Mouse (Mus musculus) thymus, adult 2 months (tissue): ENCODE data around the gene Tceanc. TPM values are rescaled to one million over a fixed set of nuclear protein-coding genes. Genes with fewer than 3 reads are reported as not detected.
A peak's percentile ranks its signal among the peaks of the same experiment; 100 is the strongest.
"Not testable (repeated sequence)": the region's sequence is repeated elsewhere in the genome, so short reads cannot be mapped to it uniquely, and the experiment has no call there.

ENCODE experiments used
- DNase-seq: peaks from one replicate; pipeline ENCODE4 v3.0.0; 2021
- H3K27ac ChIP-seq: fragments of 200-500 bp; 2 replicates; pipeline ENCODE4 v1.5.1; 2012; ENCODE audit warnings: low read length, control low read depth; ENCODE audit not compliant: control insufficient read depth, insufficient read depth
- H3K27me3 ChIP-seq: fragments of 200-500 bp; 2 replicates; pipeline ENCODE4 v1.6.1; 2012; ENCODE audit warnings: mild to moderate bottlenecking, low read length, moderate library complexity, mixed read lengths; ENCODE audit not compliant: control insufficient read depth, insufficient read depth
- H3K36me3 ChIP-seq: fragments of 200-500 bp; 2 replicates; pipeline ENCODE4 v1.6.1; 2012; ENCODE audit warnings: mild to moderate bottlenecking, low read length, moderate library complexity; ENCODE audit not compliant: control insufficient read depth, insufficient read depth
- H3K4me1 ChIP-seq: fragments of 200-500 bp; replicated peaks from 2 replicates; pipeline ENCODE4 v1.6.1; 2012; ENCODE audit warnings: low read length; ENCODE audit not compliant: control insufficient read depth, insufficient read depth
- H3K4me3 ChIP-seq: fragments of 200-500 bp; 2 replicates; pipeline ENCODE4 v1.5.1; 2012; ENCODE audit warnings: mild to moderate bottlenecking, low read length, control low read depth, moderate library complexity; ENCODE audit not compliant: control insufficient read depth, insufficient read depth
- CTCF ChIP-seq: fragments of 200-500 bp; IDR thresholded peaks from 2 replicates; pipeline ENCODE4 v1.5.1; 2012; ENCODE audit warnings: mild to moderate bottlenecking, control low read depth, low read length, moderate library complexity, borderline replicate concordance; ENCODE audit not compliant: control insufficient read depth, poor library complexity, insufficient read depth; ENCODE audit errors: extremely low read depth
- POLR2A ChIP-seq: fragments of 200-500 bp; IDR thresholded peaks from 2 replicates; pipeline ENCODE4 v1.6.1; 2012; ENCODE audit warnings: mild to moderate bottlenecking, low read length, control low read depth, moderate library complexity; ENCODE audit not compliant: control insufficient read depth, poor library complexity, insufficient read depth; ENCODE audit errors: extremely low read depth
- WGBS: fragments of 180-500 bp; shearing (Covaris S2); methylation state at CpG from one replicate; pipeline ENCODE4 v1.1.7; 2018; 5-methylcytosine and 5-hydroxymethylcytosine counted together
- polyA plus RNA-seq: library from polyadenylated mRNA; depleted of rRNA; stranded (reverse); fragments of >200 nt; gene quantifications from 2 replicates; pipeline ENCODE4 v1.2.3, GENCODE M21; 2012

The Tceanc gene
- polyA plus RNA-seq, 1 experiment = 2.0 TPM

- DNase-seq = no peak
- Histone ChIP-seq H3K36me3 (no peaks in the 10 kb centered on the region), H3K27me3 (no peaks in the 10 kb centered on the region), H3K4me1 (peaks cover 3% of the 10 kb centered on the region; the same call in 1 of the 2 replicates), H3K27ac (no peak overlapping the region), H3K4me3 (no peak overlapping the region)
- WGBS = 93% methylated on average over 3 of the region's 3 CpGs
- TF ChIP-seq CTCF = no peak
- no peak for TF ChIP-seq POLR2A
Observed at GRCm38 (mm10) chrX:166515923-166516322, 2.4 kb downstream of the Tceanc start.

- not testable (repeated sequence) for H3K4me3 ChIP-seq
Observed at GRCm38 (mm10) chrX:166514035-166514434, 4.3 kb downstream of the Tceanc start.

DNA sequence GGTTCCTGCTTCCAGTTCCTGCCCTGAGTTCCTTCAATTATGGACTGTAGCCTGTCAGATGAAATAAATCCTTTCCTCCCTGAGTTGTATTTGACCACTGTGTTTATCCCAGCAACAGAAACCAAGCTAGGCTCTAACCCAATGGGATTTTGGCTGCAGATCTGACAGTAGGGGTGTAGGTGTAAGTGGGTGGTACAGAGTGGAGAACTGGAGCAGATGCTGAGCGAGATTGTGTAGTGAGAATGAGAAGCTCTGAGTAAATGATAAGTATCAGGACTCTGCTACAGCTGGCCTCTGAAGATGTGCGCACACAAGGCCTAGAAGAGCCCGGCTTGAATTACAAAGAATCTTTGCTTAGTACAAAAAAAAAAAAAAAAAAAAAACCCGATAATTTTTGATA, 6.3 kb downstream of the Tceanc start:
- TF ChIP-seq POLR2A (no peak), CTCF (no peak)
- WGBS = 73% methylated on average over 4 of the region's 4 CpGs
- H3K4me1 ChIP-seq = no peaks in the 10 kb centered on the region
- H3K27ac ChIP-seq = no peak overlapping the region
- H3K36me3 ChIP-seq = no peaks in the 10 kb centered on the region
- H3K4me3 ChIP-seq = no peak overlapping the region
- H3K27me3 ChIP-seq = no peaks in the 10 kb centered on the region
- DNase-seq = no peak

More at GRCm38 (mm10) chrX:166514035-166514434, 4.3 kb downstream of the Tceanc start:
- WGBS = 9% methylated on average over 12 of the region's 12 CpGs
- H3K27me3 ChIP-seq, H3K27ac ChIP-seq, H3K36me3 ChIP-seq, H3K4me1 ChIP-seq: not testable (repeated sequence)
- peak; percentile 21 for DNase-seq

GRCm38 (mm10) chrX:166511107-166511506, 7.3 kb downstream of the Tceanc start:
- Histone ChIP-seq H3K4me1 (no peaks in the 10 kb centered on the region), H3K27me3 (no peaks in the 10 kb centered on the region), H3K27ac (no peak overlapping the region), H3K36me3 (no peaks in the 10 kb centered on the region), H3K4me3 (no peak overlapping the region)
- DNase-seq = no peak
- TF ChIP-seq CTCF (no peak), POLR2A (no peak)

- WGBS = under 1% methylated on average over 65 of the region's 65 CpGs
- peak overlapping the region; percentile 91 for H3K4me3 ChIP-seq
- H3K27me3 ChIP-seq = no peaks in the 10 kb centered on the region
- no peaks in the 10 kb centered on the region for H3K36me3 ChIP-seq
- DNase-seq = peak; percentile 89
- peak overlapping the region; percentile 79 for H3K27ac ChIP-seq
- TF ChIP-seq CTCF = peak; percentile 45; the same call in 1 of the 2 replicates
- peak; percentile 94 for TF ChIP-seq POLR2A
- no peaks in the 10 kb centered on the region for H3K4me1 ChIP-seq
Observed at GRCm38 (mm10) chrX:166509761-166510738, 8.3 kb downstream of the Tceanc start.

DNA sequence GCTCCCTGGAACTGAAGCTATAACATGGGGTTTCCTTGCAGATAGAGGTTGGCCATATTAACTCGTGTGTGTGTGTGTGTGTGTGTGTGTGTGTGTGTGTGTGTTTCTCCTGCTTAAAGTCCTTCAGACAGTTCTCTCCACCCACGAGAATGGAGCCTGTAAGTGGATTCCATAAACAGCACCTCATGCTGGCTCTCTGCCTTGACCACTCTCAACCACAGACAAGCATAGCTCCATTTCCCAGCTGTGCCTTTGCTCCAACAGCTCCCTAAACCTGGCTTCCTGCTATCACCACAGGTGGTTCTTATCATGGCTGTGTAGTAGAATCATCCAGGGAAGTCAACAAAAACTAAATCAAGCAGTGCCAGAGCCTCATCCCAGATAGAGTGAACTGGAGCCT, 13.9 kb downstream of the Tceanc start:
- 82% methylated on average over 2 of the region's 2 CpGs for WGBS
- no peak overlapping the region for H3K27ac ChIP-seq
- no peaks in the 10 kb centered on the region for H3K4me1 ChIP-seq
- no peaks in the 10 kb centered on the region for H3K27me3 ChIP-seq
- TF ChIP-seq CTCF (no peak), POLR2A (no peak)
- no peak overlapping the region for H3K4me3 ChIP-seq
- H3K36me3 ChIP-seq = no peaks in the 10 kb centered on the region; the same call in 1 of the 2 replicates
- no peak for DNase-seq
